Mouse (Mus musculus) retina, postnatal 1 day (tissue): Measurements from ENCODE around the gene Adra2c.

Source experiments
- DNase-seq: peaks from one replicate; pipeline ENCODE4 v3.0.0-alpha.2; 2012

Gene Adra2c

DNA sequence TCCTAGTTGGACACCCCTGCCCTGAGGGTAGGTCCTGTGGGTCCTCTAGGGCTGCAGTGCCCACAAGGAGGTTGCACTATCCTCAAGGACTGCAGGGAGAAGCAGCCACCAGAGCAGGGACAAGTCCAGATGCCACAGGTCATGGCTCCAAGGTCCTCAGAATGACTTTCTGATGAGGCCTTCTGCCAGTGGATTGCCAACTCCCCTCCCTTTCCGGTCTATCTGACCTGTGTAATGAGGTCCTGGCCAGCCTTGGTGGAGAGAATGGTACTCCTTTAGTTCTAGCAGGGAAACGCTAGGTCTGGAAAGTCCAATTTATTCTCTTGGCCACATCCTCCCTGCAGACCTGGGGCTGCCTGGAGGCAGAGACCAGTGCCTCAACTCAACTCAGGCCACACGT, at the start of gene Adra2c:
TSS of gene Adra2c (plus strand) at position 301 of the 400 bp plus-strand sequence.
- no peak for DNase-seq

- DNase-seq, result no peak
Observed at GRCm38 (mm10) chr5:35233142-35233541, 45.0 kb upstream of the Adra2c start.

DNA sequence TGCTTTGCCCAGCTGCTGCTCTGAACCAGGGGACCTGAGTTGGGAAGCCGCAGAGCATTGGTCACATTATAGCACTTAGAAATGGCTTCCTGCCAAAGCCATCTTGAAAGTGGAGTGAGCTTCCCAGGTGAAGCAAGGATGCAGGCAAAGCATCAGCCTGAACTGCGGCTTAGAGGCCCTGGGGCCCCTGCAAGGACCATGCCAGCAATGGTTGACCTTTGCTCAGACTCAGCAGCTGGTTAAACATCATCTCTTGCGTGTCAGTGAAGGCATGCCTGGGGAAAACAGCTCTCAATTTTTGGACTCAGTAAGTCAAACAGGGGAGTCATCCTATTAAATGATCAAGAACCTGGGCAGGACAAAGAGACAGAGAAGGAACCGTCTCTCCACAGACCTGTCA, 40.4 kb upstream of the Adra2c start:
- DNase-seq, result no peak

DNA sequence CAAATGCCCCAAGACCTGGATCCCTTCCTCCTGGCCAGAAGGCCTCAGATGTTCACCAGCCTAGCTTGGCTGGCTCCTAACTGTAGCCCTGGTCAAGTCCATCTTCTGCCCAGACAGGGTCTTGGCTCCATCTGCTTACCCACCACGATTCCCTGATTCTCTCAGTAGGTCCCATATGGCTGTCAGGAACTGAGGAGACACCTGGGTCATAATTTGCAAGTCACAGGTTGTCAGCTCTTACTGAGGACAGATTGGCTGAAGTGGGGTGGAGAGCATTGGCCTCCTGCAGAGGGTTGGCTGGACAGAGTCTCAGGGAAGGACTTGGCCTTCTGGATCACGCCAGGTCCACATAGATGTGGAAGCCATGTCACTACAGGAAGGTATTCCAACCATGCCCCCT, 39.5 kb upstream of the Adra2c start:
- no peak for DNase-seq

- no peak for DNase-seq
Observed at GRCm38 (mm10) chr5:35241556-35241955, 36.6 kb upstream of the Adra2c start.

DNA sequence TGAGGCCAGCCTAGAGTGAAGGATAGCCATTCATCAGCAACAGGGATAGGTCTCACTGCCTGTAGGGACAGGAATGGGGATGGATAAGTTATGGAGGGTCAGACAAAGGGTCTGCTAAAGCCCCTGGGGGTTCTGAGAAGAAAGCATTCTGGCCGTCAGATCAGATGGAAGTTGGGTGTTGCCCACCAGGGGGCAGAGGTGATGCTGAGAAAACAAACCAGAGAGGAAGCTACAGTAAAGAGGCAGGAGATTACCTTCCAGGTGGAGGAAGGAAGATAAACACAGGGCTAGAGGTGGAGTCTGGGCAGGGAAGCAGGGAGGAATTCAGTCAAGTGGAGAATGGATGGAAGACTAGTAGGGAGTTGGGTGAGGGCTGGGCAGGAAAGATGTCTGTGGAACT, 33.9 kb upstream of the Adra2c start:
- peak; percentile 47 for DNase-seq

DNA sequence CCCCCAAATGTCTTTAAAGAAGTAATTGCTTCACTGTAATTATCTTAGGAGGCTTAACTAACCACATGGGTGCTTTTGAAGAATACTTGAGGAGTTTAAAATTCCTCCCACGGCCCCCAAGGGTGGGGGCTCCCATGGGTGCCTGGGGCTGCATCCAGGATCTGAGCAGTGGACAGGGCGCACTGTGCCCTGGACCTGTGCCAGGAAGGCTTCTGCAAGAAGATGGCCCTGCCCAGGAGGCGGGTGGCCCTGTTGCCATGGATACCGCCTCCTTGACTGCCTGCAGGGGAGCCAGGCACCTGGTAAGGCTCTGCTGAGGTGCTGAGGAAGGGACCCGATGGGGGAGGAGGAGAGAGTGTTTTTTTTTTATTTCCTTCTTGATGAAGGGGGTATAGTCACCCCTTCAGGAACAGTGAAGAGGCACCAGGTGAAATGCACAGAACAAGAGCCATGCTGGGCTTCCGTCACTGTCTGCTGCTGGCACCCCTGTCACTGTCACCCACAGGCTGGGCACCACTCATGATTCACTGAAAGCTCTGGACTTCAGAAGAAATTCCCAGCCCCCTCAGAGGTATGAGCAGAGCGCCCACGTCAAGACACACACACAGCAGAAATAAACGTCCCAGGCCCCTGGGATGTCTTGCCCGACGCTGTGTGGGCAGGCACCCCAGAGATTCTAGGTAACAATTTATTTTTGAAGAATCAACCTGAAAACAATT, 32.4 kb upstream of the Adra2c start:
- DNase-seq, result peak; percentile 47

- peak; percentile 46 for DNase-seq
Observed at GRCm38 (mm10) chr5:35254964-35255716, 23.0 kb upstream of the Adra2c start.

DNA sequence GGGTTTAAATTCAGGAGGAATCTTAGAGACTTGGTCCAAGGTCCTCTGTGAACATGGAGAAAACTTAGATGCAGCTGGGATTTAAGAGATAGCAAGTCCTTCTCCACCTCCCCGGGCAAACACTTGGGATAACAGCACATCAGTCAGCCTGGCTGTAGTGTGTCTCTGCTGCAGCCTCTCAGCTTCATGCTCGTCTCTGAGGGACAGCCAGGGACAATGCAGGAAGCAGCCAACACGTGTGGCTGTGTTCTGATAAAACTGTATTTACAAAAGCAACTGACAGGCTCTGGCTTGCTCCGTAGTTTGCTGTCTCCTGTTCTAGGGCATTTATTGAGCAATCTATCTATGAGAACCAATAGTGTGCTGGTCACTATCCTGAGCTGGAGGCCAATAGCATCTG, 14.4 kb upstream of the Adra2c start:
- no peak for DNase-seq

DNA sequence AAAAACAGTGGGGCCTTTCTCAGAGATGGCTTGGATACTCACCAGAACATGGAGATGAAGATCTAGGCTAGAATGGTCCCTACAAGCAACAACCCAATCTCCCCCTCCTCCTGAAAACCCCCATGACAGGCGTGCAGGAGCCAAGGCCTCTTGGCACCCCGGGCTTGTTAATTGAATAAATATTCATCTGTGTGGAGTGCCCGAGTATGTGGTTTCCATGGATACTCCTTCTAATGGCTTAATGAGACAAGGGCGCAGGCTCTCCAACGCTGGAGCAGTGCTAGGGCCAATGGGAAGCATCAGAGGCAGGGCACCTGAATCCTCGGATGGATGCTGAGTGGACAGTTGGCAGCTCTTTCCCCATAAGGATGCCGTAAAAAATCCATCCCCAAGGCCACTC, 10.6 kb upstream of the Adra2c start:
- DNase-seq, result peak; percentile 55

DNA sequence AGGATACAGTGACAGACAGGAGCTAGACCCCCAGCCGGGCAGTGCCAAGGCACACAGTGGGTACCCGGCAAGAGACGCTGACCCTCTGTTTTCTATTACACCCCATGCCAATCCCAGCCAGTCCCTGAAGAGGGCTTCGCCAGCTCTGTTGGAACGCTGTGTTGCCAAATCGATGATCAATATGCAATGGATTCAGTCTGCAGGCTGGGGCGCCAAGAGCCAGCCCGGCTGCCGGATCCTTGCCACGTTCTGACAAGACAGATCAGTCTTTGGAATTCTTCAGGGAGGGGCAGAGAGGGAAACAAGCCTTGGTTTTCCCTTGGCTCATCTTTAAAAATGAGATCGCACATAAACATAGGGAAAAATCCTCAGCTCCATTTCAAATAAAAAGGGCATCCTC, 2.8 kb upstream of the Adra2c start:
- DNase-seq, result no peak

DNA sequence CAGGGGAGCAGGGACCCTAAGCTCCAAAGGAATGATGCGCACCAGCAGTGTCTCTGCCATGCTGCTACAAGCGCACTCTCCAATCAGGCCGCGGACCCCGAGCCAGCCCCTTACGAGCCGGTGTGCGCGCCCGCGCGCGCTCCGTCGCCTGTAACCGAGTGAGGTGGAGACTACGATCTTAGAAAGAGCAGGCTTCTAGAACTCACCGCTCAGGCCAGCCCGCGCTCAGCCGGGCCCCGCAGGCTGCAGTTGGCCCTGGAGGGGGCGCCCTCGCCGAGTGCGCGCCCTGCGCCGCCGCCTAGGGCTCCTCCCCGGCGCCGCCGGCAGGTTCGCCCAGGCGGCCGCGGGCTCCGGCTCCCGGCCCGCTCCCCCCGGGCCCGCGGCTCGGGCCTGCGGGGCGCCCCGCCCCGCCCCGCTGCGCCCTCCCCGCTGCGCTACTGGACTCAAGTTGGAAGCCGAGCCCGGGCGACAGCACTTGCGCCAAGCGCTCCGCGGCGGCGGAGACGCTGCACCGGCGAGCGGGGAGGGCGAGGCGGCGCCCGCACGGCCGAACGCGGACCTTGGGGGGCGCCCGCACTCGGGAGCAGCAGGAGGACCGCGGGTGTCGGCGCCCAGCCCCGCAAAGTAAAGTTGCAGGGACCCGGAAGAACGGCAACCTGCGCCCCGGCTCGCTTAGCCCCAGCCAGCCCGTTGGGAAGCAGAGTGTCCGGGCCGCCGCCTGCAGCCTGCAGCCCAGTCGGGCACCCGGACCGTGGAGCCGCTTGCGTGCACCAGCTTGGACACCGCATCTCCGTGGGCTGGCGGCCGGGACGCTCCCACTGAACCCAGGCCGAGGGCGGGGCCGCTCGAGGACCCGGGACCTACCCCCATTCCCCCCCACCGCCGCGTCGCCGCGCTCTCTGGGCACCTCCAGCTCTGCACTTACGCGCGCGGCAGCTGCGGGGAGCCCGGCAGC, 899 bp downstream of the Adra2c start:
- DNase-seq, result peak; percentile 53

DNA sequence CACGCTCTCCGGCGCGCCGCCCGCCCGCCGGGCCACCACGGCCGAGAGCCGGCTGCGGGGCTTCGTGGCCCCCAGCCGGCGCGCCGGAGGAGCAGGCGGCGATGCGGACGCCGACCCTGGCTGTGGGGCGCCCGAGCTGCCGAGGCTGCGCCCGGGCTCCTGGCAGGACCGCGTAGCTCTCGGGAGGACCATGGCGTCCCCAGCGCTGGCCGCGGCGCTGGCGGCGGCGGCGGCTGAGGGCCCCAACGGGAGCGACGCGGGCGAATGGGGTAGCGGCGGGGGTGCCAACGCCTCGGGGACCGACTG, 1.5 kb downstream of the Adra2c start:
- DNase-seq, result no peak

- DNase-seq, result peak; percentile 51
Observed at GRCm38 (mm10) chr5:35280002-35280782, 2.1 kb downstream of the Adra2c start.

- peak; percentile 28 for DNase-seq
Observed at GRCm38 (mm10) chr5:35280783-35281165, 2.7 kb downstream of the Adra2c start.

DNA sequence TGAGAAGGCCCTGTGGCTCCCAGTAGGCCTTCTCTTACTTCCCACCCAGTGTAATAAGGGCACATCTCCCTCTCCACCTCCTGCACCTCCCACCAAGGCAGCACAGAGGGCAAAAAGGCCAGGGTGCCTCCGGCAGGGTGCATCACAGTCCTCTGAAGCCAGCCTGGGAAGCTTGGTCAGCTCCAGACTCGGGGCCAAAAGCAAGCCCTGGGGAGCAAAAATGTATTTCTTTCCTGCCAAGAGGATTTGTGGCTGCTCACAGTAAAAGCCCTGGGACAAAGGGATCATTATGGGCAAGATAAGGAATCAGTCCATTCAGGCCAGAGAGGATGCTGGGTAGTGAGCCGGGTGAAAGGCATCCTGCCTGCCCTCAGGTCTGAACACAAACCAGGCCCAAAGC, 7.2 kb downstream of the Adra2c start:
- DNase-seq, result peak; percentile 13

GRCm38 (mm10) chr5:35286190-35286589, 8.1 kb downstream of the Adra2c start:
- no peak for DNase-seq

DNA sequence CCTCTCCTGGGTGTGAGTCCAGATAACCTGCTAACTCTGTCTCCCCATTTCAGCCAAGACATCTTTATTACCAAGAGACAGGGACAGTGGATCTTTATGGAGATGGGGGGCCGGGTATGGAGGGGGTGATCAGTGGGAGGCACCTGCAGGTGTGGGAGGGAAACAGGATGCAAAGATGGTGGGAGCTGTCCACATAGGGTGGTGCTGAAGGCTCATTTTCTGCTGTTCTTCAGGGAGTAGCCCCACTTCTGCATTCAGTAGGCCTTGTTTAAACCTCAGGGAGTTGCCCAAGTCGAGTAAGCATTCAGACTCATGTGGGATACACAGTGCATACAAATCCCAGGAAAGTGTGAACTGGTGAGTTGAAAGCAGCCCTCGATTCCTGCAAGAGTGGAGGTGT, 21.5 kb downstream of the Adra2c start:
- peak; percentile 58 for DNase-seq

GRCm38 (mm10) chr5:35304191-35304590, 26.1 kb downstream of the Adra2c start:
- no peak for DNase-seq

- DNase-seq, result peak; percentile 60
Observed at GRCm38 (mm10) chr5:35305332-35305731, 27.2 kb downstream of the Adra2c start.

GRCm38 (mm10) chr5:35306692-35307091, 28.6 kb downstream of the Adra2c start:
- no peak for DNase-seq

GRCm38 (mm10) chr5:35309853-35310252, 31.7 kb downstream of the Adra2c start:
- DNase-seq, result no peak
